Mouse (Mus musculus): Measurements from ENCODE around the gene Svbp. TPM values are rescaled to one million over a fixed set of nuclear protein-coding genes. Genes with fewer than 3 reads are reported as not detected.

Gene Svbp
- polyA plus RNA-seq, 1 experiment: 23.0 TPM

DNA sequence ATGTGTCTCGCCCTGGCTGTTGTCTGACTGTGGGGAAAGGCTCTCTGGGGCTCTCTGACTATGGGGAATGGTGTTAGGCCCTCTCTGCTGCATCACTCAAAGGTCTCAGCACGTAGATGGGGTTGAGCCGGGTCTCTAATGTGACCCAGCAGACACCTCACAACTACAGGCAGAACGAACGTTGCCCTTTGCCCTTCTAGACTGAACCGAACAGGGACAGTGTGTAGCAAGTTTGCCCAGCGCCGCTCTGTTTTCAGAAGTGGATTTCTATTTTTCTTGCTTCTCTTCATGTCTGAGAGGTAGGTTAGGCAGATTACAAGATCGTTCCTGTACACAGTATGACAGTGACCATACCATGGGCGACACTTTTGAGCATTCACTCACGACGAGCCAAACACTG, 47.5 kb downstream of the Svbp start:
- Histone ChIP-seq H3K27me3 (ENCODE audit: control insufficient read depth, insufficient read depth, low read length) (no peaks in the 10 kb centered on the region), H3K36me3 (ENCODE audit: control insufficient read depth, insufficient read depth, low read length) (no peaks in the 10 kb centered on the region), H3K4me3 (ENCODE audit: extremely low read depth, insufficient read depth, insufficient read length) (no peak overlapping the region), H3K4me1 (ENCODE audit: control insufficient read depth, insufficient read depth, insufficient read length) (peaks cover 3% of the 10 kb centered on the region; the same call in 1 of the 2 replicates), H3K27ac (ENCODE audit: insufficient read depth, low read length) (no peak overlapping the region)
- TF ChIP-seq POLR2A (IDR thresholded peaks at IDR 0.05; ENCODE audit: low read depth, low read length): no peak
- TF ChIP-seq CTCF (IDR thresholded peaks at IDR 0.05; ENCODE audit: extremely low read depth, insufficient read depth, insufficient read length, insufficient replicate concordance): no peak
- no peak for DNase-seq (ENCODE audit: low read depth in 1 of 2, low spot score in 2 of 2)
- WGBS: 95% methylated on average over 12 of the region's 12 CpGs

DNA sequence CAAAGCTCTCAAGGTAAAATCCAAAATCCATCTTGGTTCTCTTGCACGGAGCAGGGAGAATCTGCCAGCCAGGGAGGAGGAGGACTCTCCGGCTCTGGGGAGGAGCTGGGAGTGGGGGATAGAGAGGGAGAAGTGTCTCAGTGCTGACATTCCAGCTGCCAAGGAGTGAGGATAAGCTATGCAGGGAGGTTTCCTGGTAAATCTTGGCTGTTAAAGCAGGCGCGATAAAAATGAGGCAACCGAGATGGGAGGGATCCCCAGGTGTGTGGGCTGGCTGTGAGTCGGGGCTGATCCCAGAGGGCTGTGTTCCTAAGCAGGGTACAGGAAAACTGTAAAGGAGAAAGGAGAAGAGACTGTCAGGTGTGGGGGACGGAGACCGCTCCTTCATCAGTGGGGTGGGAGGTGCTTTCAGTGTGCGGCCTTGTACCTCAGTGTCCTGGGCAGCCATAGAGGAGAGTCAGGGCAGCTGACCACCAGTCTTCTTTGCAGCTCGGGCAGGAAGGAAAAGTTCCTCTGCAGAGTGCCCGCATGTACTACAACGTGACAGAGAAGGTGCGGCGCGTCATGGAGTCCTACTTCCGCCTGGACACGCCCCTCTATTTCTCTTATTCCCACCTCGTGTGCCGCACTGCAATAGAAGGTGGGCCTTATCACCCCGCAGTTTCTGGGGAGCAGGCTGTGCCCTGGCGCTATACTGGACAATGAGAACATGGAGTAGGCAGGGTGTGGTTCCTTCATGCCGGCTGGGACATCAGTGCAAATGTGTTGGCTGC, 49.5 kb downstream of the Svbp start:
- Histone ChIP-seq H3K27ac (ENCODE audit: insufficient read depth, low read length) (no peak overlapping the region), H3K4me3 (ENCODE audit: extremely low read depth, insufficient read depth, insufficient read length) (no peak overlapping the region), H3K27me3 (ENCODE audit: control insufficient read depth, insufficient read depth, low read length) (no peaks in the 10 kb centered on the region), H3K36me3 (ENCODE audit: control insufficient read depth, insufficient read depth, low read length) (no peaks in the 10 kb centered on the region), H3K4me1 (ENCODE audit: control insufficient read depth, insufficient read depth, insufficient read length) (no peaks in the 10 kb centered on the region)
- DNase-seq (ENCODE audit: low read depth in 1 of 2, low spot score in 2 of 2): no peak
- 93% methylated on average over 22 of the region's 22 CpGs for WGBS
- TF ChIP-seq CTCF (IDR thresholded peaks at IDR 0.05; ENCODE audit: extremely low read depth, insufficient read depth, insufficient read length, insufficient replicate concordance): no peak
- no peak for TF ChIP-seq POLR2A (IDR thresholded peaks at IDR 0.05; ENCODE audit: low read depth, low read length)

DNA sequence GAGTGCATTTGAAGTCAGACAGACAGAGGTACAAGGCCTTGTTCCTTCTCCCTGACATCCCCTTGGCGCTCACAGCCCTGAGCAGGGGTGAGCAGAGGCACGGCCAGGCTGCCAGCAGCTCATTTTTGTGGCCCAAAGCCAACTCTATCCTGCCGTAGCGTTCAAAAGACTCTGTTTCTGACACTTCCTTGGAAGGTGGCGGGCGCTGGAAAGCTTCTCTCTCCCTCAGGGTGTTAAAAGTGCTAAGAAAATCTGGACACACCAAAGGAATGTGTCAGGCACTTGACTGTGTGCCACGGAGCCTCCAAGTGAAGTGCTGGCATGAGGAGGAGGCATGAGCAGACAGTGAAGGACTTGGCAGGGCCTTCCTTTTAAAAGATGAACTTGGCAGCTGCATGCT, 50.5 kb downstream of the Svbp start:
- TF ChIP-seq CTCF (IDR thresholded peaks at IDR 0.05; ENCODE audit: extremely low read depth, insufficient read depth, insufficient read length, insufficient replicate concordance) (no peak), POLR2A (IDR thresholded peaks at IDR 0.05; ENCODE audit: low read depth, low read length) (no peak)
- no peak for DNase-seq (ENCODE audit: low read depth in 1 of 2, low spot score in 2 of 2)
- H3K27me3 ChIP-seq (ENCODE audit: control insufficient read depth, insufficient read depth, low read length): no peaks in the 10 kb centered on the region
- H3K4me1 ChIP-seq (ENCODE audit: control insufficient read depth, insufficient read depth, insufficient read length): no peaks in the 10 kb centered on the region
- WGBS: 83% methylated on average over 7 of the region's 7 CpGs
- no peaks in the 10 kb centered on the region for H3K36me3 ChIP-seq (ENCODE audit: control insufficient read depth, insufficient read depth, low read length)
- no peak overlapping the region for H3K27ac ChIP-seq (ENCODE audit: insufficient read depth, low read length)
- no peak overlapping the region for H3K4me3 ChIP-seq (ENCODE audit: extremely low read depth, insufficient read depth, insufficient read length)

DNA sequence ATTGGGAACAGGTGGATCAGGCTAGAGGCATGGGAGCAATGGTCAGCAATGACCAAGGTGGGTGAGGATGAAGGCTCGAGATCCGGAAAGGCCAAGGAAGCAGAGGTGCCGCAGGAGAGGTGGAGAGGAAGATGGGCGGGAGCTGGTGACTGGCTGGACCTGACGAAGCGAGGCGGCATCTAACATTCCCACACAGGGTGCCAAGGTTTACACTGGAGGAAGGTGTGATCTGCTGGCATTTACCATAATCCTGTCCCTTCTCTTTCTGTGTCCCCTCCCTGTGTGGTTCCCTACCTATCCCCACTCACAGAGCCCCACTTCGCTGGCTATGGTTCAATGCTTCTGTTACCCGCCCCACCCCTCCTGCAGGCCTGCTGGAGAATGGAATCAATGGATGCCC, 50.9 kb downstream of the Svbp start:
- H3K27ac ChIP-seq (ENCODE audit: insufficient read depth, low read length): no peak overlapping the region
- WGBS: 85% methylated on average over 9 of the region's 9 CpGs
- no peaks in the 10 kb centered on the region for H3K4me1 ChIP-seq (ENCODE audit: control insufficient read depth, insufficient read depth, insufficient read length)
- no peaks in the 10 kb centered on the region for H3K27me3 ChIP-seq (ENCODE audit: control insufficient read depth, insufficient read depth, low read length)
- no peaks in the 10 kb centered on the region for H3K36me3 ChIP-seq (ENCODE audit: control insufficient read depth, insufficient read depth, low read length)
- DNase-seq (ENCODE audit: low read depth in 1 of 2, low spot score in 2 of 2): no peak
- TF ChIP-seq CTCF (IDR thresholded peaks at IDR 0.05; ENCODE audit: extremely low read depth, insufficient read depth, insufficient read length, insufficient replicate concordance) (no peak), POLR2A (IDR thresholded peaks at IDR 0.05; ENCODE audit: low read depth, low read length) (no peak)
- H3K4me3 ChIP-seq (ENCODE audit: extremely low read depth, insufficient read depth, insufficient read length): no peak overlapping the region

DNA sequence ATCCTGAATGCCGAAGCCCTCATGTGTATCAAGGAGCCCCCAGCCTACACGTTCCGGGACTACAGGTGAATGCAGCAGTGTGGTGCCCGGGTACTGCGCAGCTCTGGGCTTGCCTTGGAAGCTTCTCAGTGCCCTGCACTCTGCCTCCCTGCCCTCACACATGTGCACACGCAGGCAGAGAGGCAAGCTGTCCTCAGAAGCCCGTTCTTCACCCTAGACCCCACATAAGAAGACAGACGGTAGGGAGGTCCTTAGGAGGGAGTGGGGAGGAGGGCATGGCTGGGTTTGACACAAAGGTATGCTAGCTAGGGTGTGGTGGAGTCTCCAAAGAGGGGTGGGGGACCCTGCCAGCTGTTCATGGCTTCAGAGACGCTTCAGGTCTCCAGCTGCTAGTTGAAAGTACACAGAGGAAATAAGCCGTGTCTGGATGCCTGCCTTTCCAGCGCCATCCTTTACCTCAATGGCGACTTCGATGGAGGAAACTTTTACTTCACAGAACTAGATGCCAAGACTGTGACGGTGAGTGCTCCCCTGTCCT, 51.7 kb downstream of the Svbp start:
- Histone ChIP-seq H3K4me3 (ENCODE audit: extremely low read depth, insufficient read depth, insufficient read length) (no peak overlapping the region), H3K27ac (ENCODE audit: insufficient read depth, low read length) (no peak overlapping the region), H3K27me3 (ENCODE audit: control insufficient read depth, insufficient read depth, low read length) (no peaks in the 10 kb centered on the region), H3K36me3 (ENCODE audit: control insufficient read depth, insufficient read depth, low read length) (no peaks in the 10 kb centered on the region), H3K4me1 (ENCODE audit: control insufficient read depth, insufficient read depth, insufficient read length) (no peaks in the 10 kb centered on the region)
- 77% methylated on average over 14 of the region's 14 CpGs for WGBS
- no peak for DNase-seq (ENCODE audit: low read depth in 1 of 2, low spot score in 2 of 2)
- TF ChIP-seq CTCF (IDR thresholded peaks at IDR 0.05; ENCODE audit: extremely low read depth, insufficient read depth, insufficient read length, insufficient replicate concordance) (no peak), POLR2A (IDR thresholded peaks at IDR 0.05; ENCODE audit: low read depth, low read length) (no peak)

DNA sequence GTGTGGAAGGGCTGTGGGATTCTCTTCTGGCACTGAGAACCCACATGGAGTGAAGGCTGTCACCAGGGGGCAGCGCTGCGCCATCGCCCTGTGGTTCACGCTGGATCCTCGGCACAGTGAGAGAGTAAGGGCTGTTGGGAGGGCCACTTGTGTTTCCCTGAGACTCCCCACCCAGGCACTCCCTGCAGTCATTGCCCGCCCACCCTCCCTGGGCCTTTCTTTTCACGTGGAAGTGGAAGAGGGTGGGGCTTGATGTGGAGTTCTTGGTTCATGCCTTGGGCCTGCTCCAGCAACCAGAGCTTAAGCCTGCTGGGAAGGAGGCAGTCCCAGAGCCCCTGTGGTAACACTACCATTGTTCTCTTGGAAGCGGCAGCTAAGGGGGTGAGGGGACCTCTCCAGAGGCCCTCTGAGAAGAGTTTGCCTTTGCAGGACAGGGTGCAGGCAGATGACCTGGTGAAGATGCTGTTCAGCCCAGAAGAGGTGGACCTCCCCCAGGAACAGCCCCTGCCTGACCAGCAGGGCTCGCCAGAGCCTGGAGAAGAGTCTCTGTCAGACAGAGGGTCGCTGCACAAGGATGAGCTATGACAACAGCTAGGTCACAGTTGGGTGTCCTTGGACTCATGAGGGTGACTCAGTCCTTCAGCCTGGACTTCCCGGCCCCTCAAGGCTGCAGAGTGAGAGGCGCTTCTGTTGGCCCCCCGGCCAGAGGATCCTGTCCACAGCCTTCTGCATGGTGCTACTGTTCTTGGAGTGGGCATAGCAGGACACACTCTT, 52.5 kb downstream of the Svbp start:
- Histone ChIP-seq H3K4me3 (ENCODE audit: extremely low read depth, insufficient read depth, insufficient read length) (no peak overlapping the region), H3K27ac (ENCODE audit: insufficient read depth, low read length) (no peak overlapping the region), H3K4me1 (ENCODE audit: control insufficient read depth, insufficient read depth, insufficient read length) (no peaks in the 10 kb centered on the region), H3K27me3 (ENCODE audit: control insufficient read depth, insufficient read depth, low read length) (no peaks in the 10 kb centered on the region), H3K36me3 (ENCODE audit: control insufficient read depth, insufficient read depth, low read length) (no peaks in the 10 kb centered on the region)
- DNase-seq (ENCODE audit: low read depth in 1 of 2, low spot score in 2 of 2): peak in 1 of 2 experiments; percentile 68
- TF ChIP-seq POLR2A (IDR thresholded peaks at IDR 0.05; ENCODE audit: low read depth, low read length): no peak
- peak; percentile 87 for TF ChIP-seq CTCF (IDR thresholded peaks at IDR 0.05; ENCODE audit: extremely low read depth, insufficient read depth, insufficient read length, insufficient replicate concordance)
- 51% methylated on average over 13 of the region's 13 CpGs for WGBS
